Comparison of ENCODE assay signal across 14 mouse cellular contexts in genomic region chr6:115914511-115915202, GRCm38 (mm10). TPM values are rescaled to one million over a fixed set of nuclear protein-coding genes. Genes with fewer than 3 reads are reported as not detected.
DNase-seq lines count a peak whose midpoint lies in the region; ATAC-seq and TF ChIP-seq lines count a peak whose summit lies in the region.
"Had no signal": no experiment of that assay in that cellular context is flagged by ENCODE, and none has a peak within 500 bp of the region (broad histone marks: within the 10 kb centered on the region; RNA-seq: fewer than 3 reads in every experiment).

No protein-coding gene starts in this region.

- DNase-seq in heart, adult 8-10 months (ENCODE audit: low spot score): no peak
- DNase-seq in brain, embryonic 14.5 days (ENCODE audit: low read depth): peak; percentile 91
- DNase-seq in forebrain, embryonic 14.5 days (ENCODE audit: low spot score): peak; percentile 82
- peak; percentile 66 to 76 for DNase-seq in left cerebral cortex, adult 9 months (ENCODE audit: low spot score in 2 of 2)
- DNase-seq in ovary, postnatal 10 days (ENCODE audit: low spot score): no peak
- DNase-seq in kidney, postnatal 25 days: no peak
- DNase-seq in limb, embryonic 10.5 days (ENCODE audit: low spot score): no peak
- DNase-seq: adrenal gland, adult 8-10 months had no signal

- no peak overlapping the region for H3K4me3 ChIP-seq in heart, embryonic 12.5 days
- H3K4me3 ChIP-seq in forebrain, embryonic 14.5 days (ENCODE audit: low read depth, low read length): no peak overlapping the region
- no peak overlapping the region for H3K4me3 ChIP-seq in limb, embryonic 10.5 days
- H3K4me3 ChIP-seq: embryonic facial prominence, embryonic 13.5 days; limb, embryonic 13.5 days had no signal

- TF ChIP-seq POLR2A in brain, embryonic 14.5 days (IDR thresholded peaks at IDR 0.05; ENCODE audit: borderline replicate concordance, extremely low read depth, insufficient read depth, insufficient read length, poor library complexity, severe bottlenecking): no peak

- peaks cover 5% of the 10 kb centered on the region for H3K36me3 ChIP-seq in heart, embryonic 12.5 days
- peaks cover 5% of the 10 kb centered on the region for H3K36me3 ChIP-seq in forebrain, embryonic 14.5 days (ENCODE audit: control insufficient read depth, insufficient read depth, low read length)
- H3K36me3 ChIP-seq in limb, embryonic 10.5 days: peaks cover 26% of the 10 kb centered on the region

- TF ChIP-seq CTCF in brain, embryonic 14.5 days (IDR thresholded peaks at IDR 0.05; ENCODE audit: borderline replicate concordance, extremely low read depth, insufficient read depth, insufficient read length): no peak

- H3K27me3 ChIP-seq in heart, embryonic 12.5 days (replicated peaks): no peaks in the 10 kb centered on the region
- H3K27me3 ChIP-seq in forebrain, embryonic 14.5 days (replicated peaks; ENCODE audit: control insufficient read depth, insufficient read depth, low read length): no peaks in the 10 kb centered on the region
- H3K27me3 ChIP-seq in limb, embryonic 10.5 days (ENCODE audit: low read depth, poor library complexity, severe bottlenecking): no peaks in the 10 kb centered on the region
- H3K27me3 ChIP-seq: embryonic facial prominence, embryonic 13.5 days; limb, embryonic 13.5 days had no signal

- H3K4me1 ChIP-seq in heart, embryonic 12.5 days (replicated peaks): peaks cover 80% of the 10 kb centered on the region
- H3K4me1 ChIP-seq in forebrain, embryonic 14.5 days (ENCODE audit: control insufficient read depth, insufficient read depth, low read length): peaks cover 30% of the 10 kb centered on the region
- peaks cover 11% of the 10 kb centered on the region; the same call in 1 of the 2 replicates for H3K4me1 ChIP-seq in limb, embryonic 10.5 days

- no peak overlapping the region for H3K4me2 ChIP-seq in heart, embryonic 12.5 days
- peak overlapping the region; percentile 8; the same call in 1 of the 2 replicates for H3K4me2 ChIP-seq in forebrain, embryonic 14.5 days (ENCODE audit: low read length)
- H3K4me2 ChIP-seq: embryonic facial prominence, embryonic 13.5 days; limb, embryonic 13.5 days had no signal

- 80% methylated on average over 15 of the region's 15 CpGs for WGBS in heart, embryonic 12.5 days
- 41% methylated on average over 15 of the region's 15 CpGs for WGBS in forebrain, embryonic 14.5 days
- 90% methylated on average over 15 of the region's 15 CpGs for WGBS in limb, embryonic 10.5 days

- peak overlapping the region; percentile 90 for H3K27ac ChIP-seq in heart, embryonic 12.5 days (ENCODE audit: poor library complexity, severe bottlenecking)
- peak overlapping the region; percentile 81 for H3K27ac ChIP-seq in forebrain, embryonic 14.5 days (ENCODE audit: low read depth, low read length)
- H3K27ac ChIP-seq in limb, embryonic 10.5 days: no peak overlapping the region
- H3K27ac ChIP-seq: macrophage had no signal

- no peaks in the 10 kb centered on the region for H3K9me3 ChIP-seq in heart, embryonic 12.5 days (replicated peaks)
- no peaks in the 10 kb centered on the region for H3K9me3 ChIP-seq in forebrain, embryonic 14.5 days (replicated peaks; ENCODE audit: control insufficient read depth, low read length)
- no peaks in the 10 kb centered on the region for H3K9me3 ChIP-seq in limb, embryonic 10.5 days (replicated peaks)
- H3K9me3 ChIP-seq: embryonic facial prominence, embryonic 13.5 days; limb, embryonic 13.5 days had no signal

- no peak overlapping the region for H3K9ac ChIP-seq in heart, embryonic 12.5 days
- peak overlapping the region; percentile 9 for H3K9ac ChIP-seq in forebrain, embryonic 14.5 days (ENCODE audit: low read length)
- H3K9ac ChIP-seq: limb, embryonic 13.5 days had no signal

- ATAC-seq in heart, embryonic 12.5 days (ENCODE audit: insufficient number of reproducible peaks, low FRiP score): no peak
- peak; percentile 82 for ATAC-seq in forebrain, embryonic 14.5 days

RNA-seq across cellular contexts. Expression of gene Rho, which starts 16.9 kb away (rescaled TPM):
- 0.13 TPM in 1 of 2 replicates, not detected in the other for polyA plus RNA-seq in heart, embryonic 12.5 days (2016; fragmentation: Nextera tagmentation; extraction: Ambion mirVana)
- total RNA-seq in heart, adult 8-10 months (2022): not detected
- 1.9 and 2.1 TPM in 2 replicates for polyA plus RNA-seq in brain, embryonic 14.5 days (2012; rRNA removed)
- 0.19 and 0.30 TPM in 2 replicates for polyA plus RNA-seq in forebrain, embryonic 14.5 days (2014; fragmentation: Nextera tagmentation; extraction: Ambion mirVana)
- 0.24 and 0.31 TPM in 2 replicates for polyA plus RNA-seq in limb, embryonic 10.5 days (2016; fragmentation: Nextera tagmentation; extraction: Ambion mirVana)
- polyA plus RNA-seq: macrophage; neural tube, embryonic 11.5 days had no signal

RNA-seq across cellular contexts. Expression of gene H1foo, which starts 30.1 kb away (rescaled TPM):
- polyA plus RNA-seq in heart, embryonic 12.5 days (2016; fragmentation: Nextera tagmentation; extraction: Ambion mirVana): not detected in 2 replicates
- total RNA-seq in heart, adult 8-10 months (2022): not detected
- polyA plus RNA-seq in brain, embryonic 14.5 days (2012; rRNA removed): not detected in 2 replicates
- polyA plus RNA-seq in forebrain, embryonic 14.5 days (2014; fragmentation: Nextera tagmentation; extraction: Ambion mirVana): not detected in 2 replicates
- not detected in 2 replicates for polyA plus RNA-seq in limb, embryonic 10.5 days (2016; fragmentation: Nextera tagmentation; extraction: Ambion mirVana)
- polyA plus RNA-seq: embryonic facial prominence, embryonic 13.5 days; limb, embryonic 13.5 days; macrophage; neural tube, embryonic 11.5 days; testis, adult 2 months had no signal

Comparison
In these comparisons a context has a peak if more than half of its experiments do, and no peak if none do; other contexts are left out.
1. DNase-seq: peak in brain, embryonic 14.5 days (single experiment), forebrain, embryonic 14.5 days (single experiment) and left cerebral cortex, adult 9 months (2 of 2); none in heart, adult 8-10 months (single experiment), ovary, postnatal 10 days (single experiment), kidney, postnatal 25 days (0 of 2) and limb, embryonic 10.5 days (single experiment).